Mouse (Mus musculus) erythroblast, embryonic 14.5 days (primary cell): ENCODE measurements around the gene Olfr314. TPM values are rescaled to one million over a fixed set of nuclear protein-coding genes. Genes with fewer than 3 reads are reported as not detected.
"Not testable (repeated sequence)": the region's sequence is repeated elsewhere in the genome, so short reads cannot be mapped to it uniquely, and the experiment has no call there.

Experiments used
- H3K27me3 ChIP-seq: 2 replicates; pipeline ENCODE4 v1.6.1; 2012; ENCODE audit warnings: inconsistent platforms; ENCODE audit not compliant: control insufficient read depth
- H3K36me3 ChIP-seq: 2 replicates; pipeline ENCODE4 v1.6.1; 2012; ENCODE audit warnings: mild to moderate bottlenecking, inconsistent platforms; ENCODE audit not compliant: control insufficient read depth
- H3K4me1 ChIP-seq: 2 replicates; pipeline ENCODE4 v1.6.1; 2012; ENCODE audit warnings: inconsistent platforms; ENCODE audit not compliant: control insufficient read depth
- H3K4me3 ChIP-seq: replicated peaks from 2 replicates; pipeline ENCODE3; 2012; ENCODE audit warnings: moderate library complexity, mild to moderate bottlenecking, inconsistent platforms
- H3K9me3 ChIP-seq: 2 replicates; pipeline ENCODE4 v1.6.1; 2012; ENCODE audit warnings: low read length, inconsistent platforms, mixed read lengths; ENCODE audit not compliant: control insufficient read depth
- GATA1 ChIP-seq: IDR thresholded peaks from 2 replicates; pipeline ENCODE4 v1.6.1; 2012; ENCODE audit warnings: low read length, inconsistent platforms, mixed read lengths
- TAL1 ChIP-seq: IDR thresholded peaks from 3 replicates; pipeline ENCODE4 v1.6.1; 2012; ENCODE audit warnings: low read length, inconsistent platforms, mixed read lengths
- polyA plus RNA-seq: library from polyadenylated mRNA; stranded (reverse); fragments of >175 nt; gene quantifications from 2 replicates; pipeline ENCODE4 v1.2.3, GENCODE M21; 2012

Gene Olfr314
- polyA plus RNA-seq, 1 experiment = not detected

GRCm38 (mm10) chr11:58790053-58790452, 7.3 kb downstream of the Olfr314 start:
- Histone ChIP-seq H3K4me1 (peaks cover 3% of the 10 kb centered on the region), H3K4me3 (no peak overlapping the region), H3K9me3 (no peaks in the 10 kb centered on the region), H3K27me3 (no peaks in the 10 kb centered on the region), H3K36me3 (no peaks in the 10 kb centered on the region)
- TF ChIP-seq GATA1 (no peak), TAL1 (no peak)

- H3K9me3 ChIP-seq = no peaks in the 10 kb centered on the region
- H3K36me3 ChIP-seq = no peaks in the 10 kb centered on the region
- H3K27me3 ChIP-seq = no peaks in the 10 kb centered on the region
- H3K4me3 ChIP-seq = no peak overlapping the region
- peaks cover 3% of the 10 kb centered on the region for H3K4me1 ChIP-seq
- TF ChIP-seq GATA1 (no peak), TAL1 (no peak)
Measured at GRCm38 (mm10) chr11:58790646-58791045, 7.9 kb downstream of the Olfr314 start.

GRCm38 (mm10) chr11:58795856-58796255, 13.1 kb downstream of the Olfr314 start:
- H3K9me3 ChIP-seq = no peaks in the 10 kb centered on the region
- H3K27me3 ChIP-seq = no peaks in the 10 kb centered on the region
- no peaks in the 10 kb centered on the region for H3K36me3 ChIP-seq
- TF ChIP-seq TAL1 (no peak), GATA1 (no peak)
- no peak overlapping the region for H3K4me3 ChIP-seq
- H3K4me1 ChIP-seq = no peaks in the 10 kb centered on the region; the same call in 1 of the 2 replicates

GRCm38 (mm10) chr11:58796850-58797249, 14.1 kb downstream of the Olfr314 start:
- TF ChIP-seq GATA1 = no peak
- TF ChIP-seq TAL1 = no peak
- Histone ChIP-seq H3K4me1 (no peaks in the 10 kb centered on the region), H3K36me3 (no peaks in the 10 kb centered on the region), H3K9me3 (no peaks in the 10 kb centered on the region), H3K27me3 (no peaks in the 10 kb centered on the region), H3K4me3 (no peak overlapping the region)

GRCm38 (mm10) chr11:58799747-58800146, 17.0 kb downstream of the Olfr314 start:
- Histone ChIP-seq H3K4me1 (peaks cover 2% of the 10 kb centered on the region), H3K36me3 (no peaks in the 10 kb centered on the region), H3K9me3 (no peaks in the 10 kb centered on the region), H3K27me3 (no peaks in the 10 kb centered on the region), H3K4me3 (no peak overlapping the region)
- no peak for TF ChIP-seq TAL1
- no peak for TF ChIP-seq GATA1

GRCm38 (mm10) chr11:58801558-58802228, 18.9 kb downstream of the Olfr314 start, which contains the start of gene Fam183b:
Fam183b (minus strand) TSS chr11:58801960.
- no peak for TF ChIP-seq TAL1
- no peak for TF ChIP-seq GATA1
- Histone ChIP-seq H3K27me3 (no peaks in the 10 kb centered on the region), H3K9me3 (no peaks in the 10 kb centered on the region), H3K4me1 (peaks cover 7% of the 10 kb centered on the region), H3K4me3 (no peak within 1 kb of the TSS), H3K36me3 (no peaks in the 10 kb centered on the region)

- no peaks in the 10 kb centered on the region for H3K36me3 ChIP-seq
- peaks cover 7% of the 10 kb centered on the region for H3K4me1 ChIP-seq
- H3K4me3 ChIP-seq = no peak overlapping the region
- no peaks in the 10 kb centered on the region for H3K9me3 ChIP-seq
- TF ChIP-seq TAL1 (no peak), GATA1 (no peak)
- H3K27me3 ChIP-seq = no peaks in the 10 kb centered on the region
Measured at GRCm38 (mm10) chr11:58803871-58804270, 21.1 kb downstream of the Olfr314 start.

GRCm38 (mm10) chr11:58804393-58804792, 21.6 kb downstream of the Olfr314 start:
- H3K36me3 ChIP-seq = no peaks in the 10 kb centered on the region
- peaks cover 7% of the 10 kb centered on the region for H3K4me1 ChIP-seq
- TF ChIP-seq GATA1 (no peak), TAL1 (no peak)
- no peaks in the 10 kb centered on the region for H3K27me3 ChIP-seq
- H3K4me3 ChIP-seq = no peak overlapping the region
- no peaks in the 10 kb centered on the region for H3K9me3 ChIP-seq

GRCm38 (mm10) chr11:58812001-58812400, 29.2 kb downstream of the Olfr314 start:
- Histone ChIP-seq H3K27me3 (no peaks in the 10 kb centered on the region), H3K4me3 (no peak overlapping the region), H3K4me1 (no peaks in the 10 kb centered on the region), H3K9me3 (no peaks in the 10 kb centered on the region), H3K36me3 (no peaks in the 10 kb centered on the region)
- TF ChIP-seq GATA1 (no peak), TAL1 (no peak)

- not testable (repeated sequence) for H3K36me3 ChIP-seq, H3K4me3 ChIP-seq, H3K9me3 ChIP-seq, H3K4me1 ChIP-seq, H3K27me3 ChIP-seq
Measured at GRCm38 (mm10) chr11:58814700-58815099, 31.9 kb downstream of the Olfr314 start, which contains the start of gene Olfr313. Olfr313 (plus strand) TSS chr11:58815000.
